In genomic region chr11:53618619-53619198, GRCm38 (mm10) we compare ENCODE assay signal across 1 mouse cellular context.
TF ChIP-seq lines count a peak whose summit lies in the region.

TSS of gene Il4 (minus strand) at chr11:53618669.

TF ChIP-seq in CH12.LX, 34 proteins besides CTCF, POLR2A, EP300 and RAD21 (continued from another document):
- TF ChIP-seq MYC (IDR thresholded peaks at IDR 0.05; ENCODE audit: low read depth, low read length) (no peak; the same call in none of the 2 replicates), CHD2 (IDR thresholded peaks at IDR 0.05; ENCODE audit: low read length) (peak; percentile 87), UBTF (IDR thresholded peaks at IDR 0.05; ENCODE audit: low read depth, low read length) (no peak), ZC3H11A (IDR thresholded peaks at IDR 0.05; ENCODE audit: low read depth, low read length) (no peak), ZNF384 (IDR thresholded peaks at IDR 0.05; ENCODE audit: low read depth, low read length) (peak; percentile 94), GABPA (IDR thresholded peaks at IDR 0.05; ENCODE audit: insufficient replicate concordance, low read depth, low read length) (no peak), SIN3A (IDR thresholded peaks at IDR 0.05; ENCODE audit: low read length) (peak; percentile 48; the same call in 1 of the 2 replicates), TBP (conservative IDR thresholded peaks at IDR 0.05; ENCODE audit: low read depth, low read length) (no peak), RCOR1 (conservative IDR thresholded peaks at IDR 0.05; ENCODE audit: low read depth, low read length) (peak; percentile 90), KAT2A (IDR thresholded peaks at IDR 0.05; ENCODE audit: insufficient replicate concordance, low read length) (no peak), NELFE (IDR thresholded peaks at IDR 0.05; ENCODE audit: low read depth, low read length) (no peak), MAX (IDR thresholded peaks at IDR 0.05; ENCODE audit: low read length) (no peak), ZKSCAN1 (IDR thresholded peaks at IDR 0.05; ENCODE audit: borderline replicate concordance, low read depth, low read length) (no peak), ZMIZ1 (IDR thresholded peaks at IDR 0.05; ENCODE audit: low read depth, low read length) (0 out of 2 replicates have a peak, but pooled peaks have one; percentile 26), PAX5 (IDR thresholded peaks at IDR 0.05; ENCODE audit: low read length) (no peak), E2F4 (IDR thresholded peaks at IDR 0.05; ENCODE audit: insufficient replicate concordance, low read depth, low read length) (no peak), MXI1 (IDR thresholded peaks at IDR 0.05; ENCODE audit: low read depth, low read length) (no peak), HCFC1 (IDR thresholded peaks at IDR 0.05; ENCODE audit: low read depth, low read length) (no peak)
TF ChIP-seq in CH12.LX: peak in this region for 15.
